Mouse (Mus musculus): ENCODE measurements at regions not wholly inside any gene's neighbourhood (a gene's known extent, or its start where the extent isn't known, plus 50 kb on each side); places are given as distances from the start of the nearest gene placed in this dataset.
"Not testable (repeated sequence)": the region's sequence is repeated elsewhere in the genome, so short reads cannot be mapped to it uniquely, and the experiment has no call there.

DNA sequence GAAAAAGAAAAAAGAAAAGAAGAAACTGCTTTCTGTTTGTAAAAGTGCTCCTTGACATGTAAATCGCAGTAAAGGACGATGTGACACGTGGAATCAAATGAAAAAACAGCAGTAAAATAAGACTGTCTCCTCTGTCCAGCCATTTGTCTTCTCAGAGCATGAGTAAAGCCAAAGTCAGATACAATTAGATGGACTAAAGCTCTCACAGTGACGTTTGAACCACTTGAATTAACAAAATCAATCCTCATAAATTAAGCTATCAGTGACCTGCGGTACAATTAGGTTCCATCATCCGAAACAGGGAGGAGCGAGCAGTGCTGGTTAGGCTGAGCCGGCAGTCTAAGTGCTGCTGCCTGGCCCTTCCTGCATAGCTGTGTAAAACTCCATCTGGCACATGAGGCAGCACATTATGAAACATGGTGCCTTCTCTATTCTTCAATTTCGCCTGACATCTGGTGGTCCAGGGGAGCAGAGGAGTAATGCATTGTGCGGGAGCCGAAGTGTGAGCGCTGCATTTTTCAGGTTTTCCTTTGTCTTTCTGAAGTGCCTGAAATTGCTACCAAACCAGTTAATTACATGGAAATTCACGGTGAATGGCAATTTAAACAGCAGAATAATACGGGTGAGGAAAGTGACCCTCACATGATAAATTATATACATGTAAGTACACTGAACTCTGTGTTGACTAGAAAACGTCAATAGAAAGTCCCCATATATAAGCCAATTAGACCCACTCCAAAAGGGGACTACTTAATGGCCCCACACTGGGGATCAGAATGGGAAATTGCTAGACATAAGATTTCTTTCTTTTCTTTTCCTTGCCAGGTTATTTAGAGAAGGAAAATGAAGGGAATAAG is 118.1 kb downstream of the Mmrn1 start:
- no peak overlapping the region for H3K27ac ChIP-seq
- no peak overlapping the region for H3K9ac ChIP-seq (ENCODE audit: low read depth, low read length)
- no peak for DNase-seq
- 88% methylated on average over 15 of the region's 15 CpGs for WGBS
- TF ChIP-seq CTCF (IDR thresholded peaks at IDR 0.05) (no peak), EP300 (IDR thresholded peaks at IDR 0.05; ENCODE audit: insufficient read depth, low read depth, low read length) (no peak)
- H3K79me2 ChIP-seq (replicated peaks; ENCODE audit: control insufficient read depth, insufficient read depth, low read length) = no peaks in the 10 kb centered on the region
- H3K4me1 ChIP-seq (ENCODE audit: control insufficient read depth, insufficient read depth, low read length) = no peaks in the 10 kb centered on the region
- no peak overlapping the region for H3K4me3 ChIP-seq
- no peaks in the 10 kb centered on the region for H3K27me3 ChIP-seq (ENCODE audit: control insufficient read depth, insufficient read depth, low read length)
- intact Hi-C loops (cut with DNase I) = no loop called here
- no peaks in the 10 kb centered on the region for H3K36me3 ChIP-seq (ENCODE audit: control insufficient read depth, insufficient read depth, low read length)

DNA sequence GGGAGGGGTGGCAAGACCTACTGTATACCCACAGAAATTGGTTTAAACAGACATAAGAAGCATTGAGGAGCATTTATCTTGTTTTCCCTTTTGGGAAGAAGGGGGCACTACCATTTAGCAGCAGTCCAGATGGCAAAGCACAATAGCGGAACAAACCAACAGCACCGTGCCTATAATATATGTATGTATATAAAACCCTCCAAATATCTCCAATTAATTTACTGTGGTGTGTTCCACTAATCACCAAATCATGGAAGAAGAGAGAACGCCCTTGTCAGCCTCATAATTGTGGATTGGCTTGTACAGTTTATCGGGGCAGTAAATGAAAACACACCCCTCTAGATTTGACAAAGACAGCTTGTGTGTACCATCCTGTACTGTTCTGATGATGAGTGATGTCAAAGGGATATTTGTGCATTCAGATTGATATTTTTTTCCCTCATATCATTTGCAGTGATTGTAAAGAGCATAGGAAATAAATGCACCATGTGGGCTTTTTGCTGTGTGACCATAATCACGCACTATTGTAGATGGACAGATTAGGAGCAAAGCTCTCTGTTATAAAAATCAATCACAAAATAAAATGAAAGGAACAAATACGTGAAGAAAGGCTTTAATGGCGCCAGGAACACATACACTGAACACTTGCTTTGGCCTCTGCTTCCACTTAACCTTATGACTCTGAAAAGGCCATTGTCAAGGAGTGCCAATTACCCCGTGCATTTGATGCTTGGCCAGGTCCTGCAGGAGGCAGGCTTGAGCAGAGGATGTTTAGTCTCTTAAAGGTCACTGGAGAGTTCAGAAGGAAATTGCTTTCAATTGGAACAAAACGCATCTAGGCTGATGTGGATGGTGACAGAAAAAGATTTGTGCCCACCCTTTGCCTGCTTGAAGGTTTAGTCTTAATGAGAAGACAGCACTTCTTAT is 119.0 kb downstream of the Mmrn1 start:
- DNase-seq = no peak
- no peak overlapping the region for H3K27ac ChIP-seq
- no peaks in the 10 kb centered on the region for H3K79me2 ChIP-seq (replicated peaks; ENCODE audit: control insufficient read depth, insufficient read depth, low read length)
- no peak for TF ChIP-seq POLR2A (IDR thresholded peaks at IDR 0.05; ENCODE audit: insufficient read depth, low read depth, low read length)
- TF ChIP-seq CTCF (IDR thresholded peaks at IDR 0.05) = no peak
- TF ChIP-seq EP300 (IDR thresholded peaks at IDR 0.05; ENCODE audit: insufficient read depth, low read depth, low read length) = no peak
- no peak overlapping the region for H3K4me3 ChIP-seq
- no peak overlapping the region for H3K9ac ChIP-seq (ENCODE audit: low read depth, low read length)
- no peaks in the 10 kb centered on the region for H3K4me1 ChIP-seq (ENCODE audit: control insufficient read depth, insufficient read depth, low read length)
- H3K27me3 ChIP-seq (ENCODE audit: control insufficient read depth, insufficient read depth, low read length) = no peaks in the 10 kb centered on the region
- 79% methylated on average over 9 of the region's 9 CpGs for WGBS
- intact Hi-C loops (cut with DNase I) = no loop called here
- H3K36me3 ChIP-seq (ENCODE audit: control insufficient read depth, insufficient read depth, low read length) = no peaks in the 10 kb centered on the region

DNA sequence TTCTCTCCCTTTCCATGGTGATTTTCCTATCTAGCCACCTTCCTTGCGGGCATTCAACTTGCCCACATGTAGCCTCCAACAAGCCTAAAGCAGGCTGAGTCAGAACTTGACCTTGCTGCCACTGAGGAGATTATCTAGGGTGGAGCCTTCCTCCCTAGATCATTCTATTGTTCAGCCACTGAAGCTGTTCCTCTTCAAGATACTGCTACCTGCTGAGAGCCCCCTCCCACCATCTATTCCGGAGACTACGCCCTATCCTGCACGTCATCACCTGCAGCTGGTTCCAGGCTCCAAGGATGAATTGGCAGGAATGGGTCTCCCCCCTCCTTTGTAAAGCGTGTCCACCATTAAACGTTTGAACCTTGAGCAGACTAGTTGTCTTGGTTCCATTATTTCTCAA is 122.9 kb downstream of the Mmrn1 start:
- H3K27ac ChIP-seq; H3K27me3 ChIP-seq (ENCODE audit: control insufficient read depth, insufficient read depth, low read length); intact Hi-C loops (cut with DNase I); H3K79me2 ChIP-seq (replicated peaks; ENCODE audit: control insufficient read depth, insufficient read depth, low read length); H3K9ac ChIP-seq (ENCODE audit: low read depth, low read length); H3K4me3 ChIP-seq; DNase-seq; H3K4me1 ChIP-seq (ENCODE audit: control insufficient read depth, insufficient read depth, low read length); H3K36me3 ChIP-seq (ENCODE audit: control insufficient read depth, insufficient read depth, low read length): not testable (repeated sequence)
- 52% methylated on average over 6 of the region's 6 CpGs for WGBS

DNA sequence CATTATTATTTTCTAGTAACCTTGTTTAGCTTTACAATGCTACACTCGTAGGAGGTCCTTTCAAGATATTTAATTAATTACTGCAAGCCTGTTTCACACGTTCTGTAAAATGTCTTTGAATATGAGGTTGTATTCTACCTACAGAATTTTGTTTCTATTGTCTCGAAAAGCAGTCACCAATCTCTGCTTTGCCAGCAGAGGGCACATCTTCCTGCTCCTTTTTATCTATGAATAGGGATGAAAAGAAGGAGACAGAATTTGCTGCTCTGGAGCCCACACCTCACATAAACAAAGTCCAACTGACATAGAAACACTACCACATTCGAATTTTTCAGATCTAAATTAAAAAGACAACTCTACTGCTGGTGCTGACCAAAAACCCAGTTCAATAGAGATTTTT is 117.0 kb upstream of the Ccser1 start:
- H3K9ac ChIP-seq (ENCODE audit: low read depth, low read length) = no peak overlapping the region
- no peaks in the 10 kb centered on the region for H3K27me3 ChIP-seq (ENCODE audit: control insufficient read depth, insufficient read depth, low read length)
- 23% methylated on average over 4 of the region's 4 CpGs for WGBS
- H3K4me3 ChIP-seq = no peak overlapping the region
- no peaks in the 10 kb centered on the region for H3K79me2 ChIP-seq (replicated peaks; ENCODE audit: control insufficient read depth, insufficient read depth, low read length)
- DNase-seq = no peak
- H3K4me1 ChIP-seq (ENCODE audit: control insufficient read depth, insufficient read depth, low read length) = no peaks in the 10 kb centered on the region
- intact Hi-C loops (cut with DNase I) = loop anchor here (2.0 kb wide), 1 partner anchor 238 kb away; no protein-coding TSS in a partner anchor
- no peaks in the 10 kb centered on the region for H3K36me3 ChIP-seq (ENCODE audit: control insufficient read depth, insufficient read depth, low read length)
- H3K27ac ChIP-seq = no peak overlapping the region
- TF ChIP-seq POLR2A (IDR thresholded peaks at IDR 0.05; ENCODE audit: insufficient read depth, low read depth, low read length) = no peak
- TF ChIP-seq CTCF (IDR thresholded peaks at IDR 0.05) = peak; percentile 57
- TF ChIP-seq EP300 (IDR thresholded peaks at IDR 0.05; ENCODE audit: insufficient read depth, low read depth, low read length) = no peak

DNA sequence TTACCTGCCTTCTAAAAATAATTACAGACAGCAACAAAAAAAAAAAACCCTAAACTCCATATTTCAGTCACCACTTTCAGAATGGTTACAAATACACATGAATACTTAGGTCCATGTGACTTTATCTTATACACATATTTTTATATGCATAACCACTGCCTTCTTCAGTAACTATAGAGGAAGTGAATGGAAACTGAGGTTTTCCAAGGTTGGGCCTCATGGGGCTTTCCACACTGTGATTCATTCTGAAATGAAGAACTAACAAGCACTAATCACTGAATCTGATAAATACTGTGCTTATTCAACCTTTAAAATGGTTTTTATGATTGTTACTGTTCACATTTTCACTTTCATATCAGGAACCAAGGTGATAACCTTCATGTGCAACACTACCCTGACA is 114.4 kb upstream of the Ccser1 start:
- no peak overlapping the region for H3K4me3 ChIP-seq
- intact Hi-C loops (cut with DNase I) = no loop called here
- TF ChIP-seq EP300 (IDR thresholded peaks at IDR 0.05; ENCODE audit: insufficient read depth, low read depth, low read length) (no peak), CTCF (IDR thresholded peaks at IDR 0.05) (no peak), POLR2A (IDR thresholded peaks at IDR 0.05; ENCODE audit: insufficient read depth, low read depth, low read length) (no peak)
- DNase-seq = no peak
- no peaks in the 10 kb centered on the region for H3K79me2 ChIP-seq (replicated peaks; ENCODE audit: control insufficient read depth, insufficient read depth, low read length)
- no peak overlapping the region for H3K27ac ChIP-seq
- no peak overlapping the region for H3K9ac ChIP-seq (ENCODE audit: low read depth, low read length)
- H3K36me3 ChIP-seq (ENCODE audit: control insufficient read depth, insufficient read depth, low read length) = no peaks in the 10 kb centered on the region
- H3K4me1 ChIP-seq (ENCODE audit: control insufficient read depth, insufficient read depth, low read length) = no peaks in the 10 kb centered on the region
- no peaks in the 10 kb centered on the region for H3K27me3 ChIP-seq (ENCODE audit: control insufficient read depth, insufficient read depth, low read length)

Data from heart, adult 2 months (tissue).